Mouse (Mus musculus): ENCODE results near the gene Gm10130. TPM values are rescaled to one million over a fixed set of nuclear protein-coding genes. Genes with fewer than 3 reads are reported as not detected.

Gm10130 gene
- polyA plus RNA-seq, 1 experiment: not detected

Other genes with a start within 250 kb of the Gm10130 start
- gene Zfp120, start 187.0 kb upstream of the Gm10130 start, polyA plus RNA-seq (2012; rRNA removed): 2.4 and 4.2 TPM in 2 replicates
- not detected in 2 replicates for gene Gm10770, start 144.0 kb upstream of the Gm10130 start, polyA plus RNA-seq (2012; rRNA removed)
- gene Gm14139, start 141.9 kb upstream of the Gm10130 start, polyA plus RNA-seq (2012; rRNA removed): not detected in 2 replicates
- 2.2 and 3.5 TPM in 2 replicates for gene Zfp937, start 105.6 kb upstream of the Gm10130 start, polyA plus RNA-seq (2012; rRNA removed)
- gene Gm21994, start 68.1 kb upstream of the Gm10130 start, polyA plus RNA-seq (2012; rRNA removed): 0.88 and 0.90 TPM in 2 replicates
- gene Gm14124, start 66.2 kb upstream of the Gm10130 start, polyA plus RNA-seq (2012; rRNA removed): 0.05 TPM in 1 of 2 replicates, not detected in the other
- gene 3300002I08Rik, start 39.1 kb downstream of the Gm10130 start, polyA plus RNA-seq (2012; rRNA removed): 4.4 and 5.2 TPM in 2 replicates
- gene Zfp442, start 127.8 kb downstream of the Gm10130 start, polyA plus RNA-seq (2012; rRNA removed): 1.00 and 1.9 TPM in 2 replicates
- gene Zfp345, start 161.4 kb downstream of the Gm10130 start, polyA plus RNA-seq (2012; rRNA removed): 0.05 TPM in 1 of 2 replicates, not detected in the other
- 0.16 TPM in 1 of 2 replicates, not detected in the other for gene Cst7, start 246.7 kb downstream of the Gm10130 start, polyA plus RNA-seq (2012; rRNA removed)

All from brain, embryonic 14.5 days (tissue).